Mouse (Mus musculus) layer of hippocampus, adult 9-11 months (tissue): Measurements from ENCODE around the gene Tubd1.

Experiments used
- DNase-seq: peaks from one replicate; pipeline ENCODE4 v3.0.0; 2022

Gene Tubd1

GRCm38 (mm10) chr11:86602116-86602515 is 57.3 kb downstream of the Tubd1 start:
- DNase-seq, result no peak

- no peak for DNase-seq
These were observed 58.9 kb downstream of the Tubd1 start for GRCm38 (mm10) chr11:86603719-86604118.

DNA sequence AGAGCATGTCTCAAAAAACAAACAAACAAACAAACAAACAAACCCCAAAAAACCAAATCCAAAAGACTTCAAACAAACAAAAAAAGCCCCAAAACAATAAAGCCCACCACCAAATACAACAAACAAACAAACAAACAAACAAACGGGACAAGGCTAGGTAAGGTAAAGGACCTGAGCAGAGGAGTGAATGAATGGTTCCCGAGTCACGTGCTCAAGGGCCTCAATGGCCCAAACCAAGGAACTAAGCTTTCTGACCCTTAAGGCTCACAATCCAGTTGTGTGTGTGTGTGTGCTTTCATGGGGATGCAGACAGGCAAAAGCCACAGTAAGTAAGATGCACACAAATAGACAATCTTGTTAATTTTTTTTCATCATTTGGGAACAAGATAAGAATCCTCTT is 59.5 kb downstream of the Tubd1 start:
- no peak for DNase-seq

DNA sequence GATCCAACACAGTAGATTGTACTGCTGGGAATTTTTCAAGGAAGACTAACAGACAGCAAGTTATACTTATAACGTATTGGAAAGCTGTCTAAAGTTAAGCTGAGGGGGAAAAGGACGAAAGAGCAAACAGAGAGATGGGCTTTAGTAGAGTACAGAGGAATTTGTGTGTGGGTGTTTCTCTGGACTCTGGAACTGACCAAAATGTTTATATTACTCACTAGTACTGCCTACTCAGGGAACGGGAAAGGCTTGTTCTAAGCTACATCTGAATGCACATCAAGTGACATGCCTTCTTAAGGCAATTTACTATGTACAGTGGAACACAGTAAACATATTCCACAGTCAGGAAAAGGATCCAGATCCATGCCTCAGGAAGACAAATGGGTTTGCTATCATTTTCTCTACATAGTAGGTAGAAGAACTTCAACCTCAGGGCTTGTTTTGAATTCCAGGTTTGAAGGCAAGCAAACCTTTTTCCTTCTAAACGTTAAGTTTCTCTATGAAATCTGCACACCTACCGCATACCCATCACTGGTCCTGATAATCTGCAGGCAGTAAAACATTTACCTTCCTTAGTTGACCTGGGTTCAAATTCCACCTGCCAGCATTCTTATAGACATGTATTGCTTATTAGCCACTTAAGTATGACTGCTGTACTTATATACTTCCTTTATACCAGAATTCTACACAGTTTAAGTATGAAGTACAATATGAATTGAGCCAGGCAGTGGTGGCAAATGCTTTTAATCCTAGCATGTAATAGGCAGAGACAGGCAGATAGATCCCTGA is 60.1 kb downstream of the Tubd1 start:
- no peak for DNase-seq

GRCm38 (mm10) chr11:86606621-86607339 is 62.0 kb downstream of the Tubd1 start:
- no peak for DNase-seq

DNA sequence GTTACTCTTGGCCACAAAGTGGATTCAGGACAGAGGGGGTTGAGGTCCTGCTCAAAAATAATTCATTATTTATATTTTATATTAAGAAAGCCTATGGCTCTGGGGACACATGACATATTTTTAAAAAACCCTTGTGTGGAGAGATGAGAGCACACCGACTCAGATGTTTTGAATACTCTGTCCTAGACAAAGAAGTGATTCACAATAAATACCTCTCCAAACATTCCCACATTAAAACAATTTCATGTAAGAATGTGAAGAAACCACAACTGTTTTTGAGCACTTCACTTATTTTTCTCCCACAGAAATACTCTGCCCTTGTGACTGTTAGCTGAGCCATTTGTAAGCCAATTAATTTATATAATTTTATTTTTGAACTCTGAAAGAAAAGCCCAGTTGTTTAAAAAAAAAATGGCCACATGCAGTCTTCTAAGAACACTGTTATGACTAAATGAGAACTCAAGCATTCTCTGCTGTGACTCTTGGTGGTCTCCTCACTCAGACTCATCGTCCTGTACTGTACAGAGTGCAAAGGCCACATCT is 63.1 kb downstream of the Tubd1 start:
- DNase-seq, result no peak

GRCm38 (mm10) chr11:86610239-86610638 is 65.4 kb downstream of the Tubd1 start:
- no peak for DNase-seq

GRCm38 (mm10) chr11:86611991-86612390 is 67.2 kb downstream of the Tubd1 start:
- no peak for DNase-seq

GRCm38 (mm10) chr11:86614056-86614530 is 69.3 kb downstream of the Tubd1 start:
- DNase-seq, result peak; percentile 40

DNA sequence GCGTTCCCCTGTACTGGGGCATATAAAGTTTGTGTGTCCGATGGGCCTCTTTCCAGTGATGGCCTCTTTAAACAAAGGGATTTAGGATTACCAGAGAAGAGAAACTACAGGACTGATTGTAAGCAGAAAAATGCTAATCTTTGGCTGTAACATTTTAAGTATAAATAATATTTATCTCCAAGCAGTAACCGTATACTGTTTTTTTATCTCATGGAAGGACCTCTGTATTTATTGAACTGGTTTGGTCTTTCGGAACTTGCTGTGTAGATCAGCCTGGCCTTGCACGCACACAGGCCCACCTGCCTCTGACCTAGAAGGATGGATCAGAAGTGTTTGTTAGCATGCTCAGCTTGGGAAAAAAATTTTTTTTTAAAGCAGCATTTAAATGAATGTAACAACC is 69.8 kb downstream of the Tubd1 start:
- DNase-seq, result no peak
